Mouse (Mus musculus) heart, postnatal 0 days (tissue): ENCODE data around the gene Coil. TPM values are rescaled to one million over a fixed set of nuclear protein-coding genes. Genes with fewer than 3 reads are reported as not detected.

ENCODE experiments used
- ATAC-seq: fragments of 200-750 bp; cut with Nextera tagmentation; 2 replicates; pipeline ENCODE4 v1.8.0; 2017; ENCODE audit warnings: low read depth, moderate number of reproducible peaks, moderate library complexity; ENCODE audit not compliant: insufficient read depth
- DNase-seq: peaks from one replicate; pipeline ENCODE4 v3.0.0-alpha.2; 2016; ENCODE audit warnings: low spot score
- H3K27ac ChIP-seq: fragments of 300-500 bp; sonication (generic); 2 replicates; pipeline ENCODE4 v1.5.1; 2014; ENCODE audit warnings: low read depth, mild to moderate bottlenecking
- H3K27me3 ChIP-seq: fragments of 300-500 bp; sonication (generic); 2 replicates; pipeline ENCODE4 v1.6.1; 2014; ENCODE audit warnings: low read length, mixed read lengths; ENCODE audit not compliant: control insufficient read depth, insufficient read depth
- H3K36me3 ChIP-seq: fragments of 300-500 bp; sonication (generic); replicated peaks from 2 replicates; pipeline ENCODE4 v1.6.1; 2014; ENCODE audit warnings: low read length, mixed read lengths; ENCODE audit not compliant: control insufficient read depth, insufficient read depth
- H3K4me1 ChIP-seq: fragments of 300-500 bp; sonication (generic); 2 replicates; pipeline ENCODE4 v1.6.1; 2014; ENCODE audit warnings: antibody characterized with exemption; ENCODE audit not compliant: control insufficient read depth, insufficient read depth
- H3K4me2 ChIP-seq: fragments of 300-500 bp; sonication (generic); 2 replicates; pipeline ENCODE4 v1.6.1; 2014; ENCODE audit warnings: low read depth, mild to moderate bottlenecking, low read length, moderate library complexity
- H3K4me3 ChIP-seq: fragments of 300-500 bp; sonication (generic); 2 replicates; pipeline ENCODE4 v1.5.1; 2014; ENCODE audit warnings: low read depth, low read length
- H3K9ac ChIP-seq: fragments of 300-500 bp; sonication (generic); replicated peaks from 2 replicates; pipeline ENCODE4 v1.6.1; 2014; ENCODE audit warnings: low read depth, low read length, mixed read lengths
- H3K9me3 ChIP-seq: fragments of 300-500 bp; sonication (generic); replicated peaks from 2 replicates; pipeline ENCODE4 v1.6.1; 2016; ENCODE audit warnings: low read length; ENCODE audit not compliant: control insufficient read depth
- CTCF ChIP-seq: IDR thresholded peaks from 2 replicates; pipeline ENCODE4 v1.5.1; 2016; ENCODE audit warnings: antibody characterized with exemption, control low read depth, low read depth
- EP300 ChIP-seq: IDR thresholded peaks from 2 replicates; pipeline ENCODE4 v1.6.1; 2016; ENCODE audit warnings: antibody characterized with exemption, low read depth
- WGBS: fragments of 180-500 bp; shearing (Covaris S2); extraction: QIAGEN DNeasy Blood & Tissue Kit; methylation state at CpG from one replicate; pipeline ENCODE4 v1.1.7; 2014; 5-methylcytosine and 5-hydroxymethylcytosine counted together
- polyA plus RNA-seq: library from polyadenylated mRNA; unstranded; fragments of >200 nt; fragmentation: Nextera tagmentation; extraction: Ambion mirVana; gene quantifications from 2 replicates; pipeline ENCODE4 v1.2.1, GENCODE M21; 2015
- total RNA-seq: library from RNA; depleted of rRNA; stranded (reverse); fragments of >200 nt; gene quantifications from 2 replicates; pipeline ENCODE4 v1.2.3, GENCODE M21; 2014; ENCODE audit warnings: low replicate concordance

The Coil gene
- total and polyA plus RNA-seq, 2 experiments from 2014 or later, result 4.6 to 8.5 TPM

DNA sequence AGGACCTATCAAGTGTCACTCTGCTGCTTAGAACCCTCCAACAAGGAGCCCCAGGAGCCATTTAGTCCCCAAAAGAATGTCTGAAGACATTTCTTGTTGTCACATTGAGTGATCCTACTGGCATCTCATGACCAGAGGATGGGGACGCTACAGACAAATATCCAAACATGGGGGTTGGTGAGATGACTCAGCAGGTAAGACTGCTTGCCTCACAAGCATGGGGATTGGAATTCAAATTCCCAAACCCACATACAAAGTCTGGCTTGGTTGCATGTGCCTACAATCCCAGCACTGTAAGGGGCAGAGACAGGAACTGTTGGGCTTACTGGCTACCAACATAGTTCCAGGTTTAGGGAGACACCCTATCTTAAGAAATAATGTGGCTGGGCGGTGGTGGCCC, 32.2 kb upstream of the Coil start:
- WGBS, result 87% methylated on average over 2 of the region's 2 CpGs
- no peak for TF ChIP-seq EP300
- no peak for TF ChIP-seq CTCF
- H3K36me3 ChIP-seq, result peaks cover 8% of the 10 kb centered on the region

DNA sequence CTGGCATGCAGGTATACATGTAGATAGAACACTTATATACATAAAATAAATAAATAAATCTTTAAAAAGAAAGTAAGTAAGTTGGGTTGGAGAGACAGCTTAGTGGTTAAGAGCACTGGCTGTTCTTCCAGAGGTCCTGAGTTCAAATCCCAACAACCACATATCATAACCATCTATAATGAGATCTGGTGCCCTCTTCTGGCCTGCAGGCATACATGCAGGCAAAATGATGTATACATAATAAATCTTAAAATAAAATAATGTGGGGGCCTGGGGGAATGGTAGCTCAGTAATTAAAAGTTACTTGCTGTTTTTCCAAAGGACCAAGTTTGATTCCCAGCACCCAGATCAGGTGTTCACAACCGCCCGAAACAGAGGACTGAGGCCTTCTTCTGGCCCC, 31.3 kb upstream of the Coil start:
- no peak for ATAC-seq
- no peaks in the 10 kb centered on the region for H3K9me3 ChIP-seq
- no peak for TF ChIP-seq EP300
- peak; percentile 15; the same call in 1 of the 2 replicates for TF ChIP-seq CTCF
- no peak overlapping the region for H3K9ac ChIP-seq
- no peak overlapping the region for H3K4me2 ChIP-seq
- no peak overlapping the region for H3K4me3 ChIP-seq
- no peaks in the 10 kb centered on the region for H3K4me1 ChIP-seq
- 97% methylated on average over 2 of the region's 2 CpGs for WGBS
- peaks cover 15% of the 10 kb centered on the region for H3K36me3 ChIP-seq
- no peak overlapping the region for H3K27ac ChIP-seq
- H3K27me3 ChIP-seq, result no peaks in the 10 kb centered on the region
- no peak for DNase-seq

More for the DNA sequence above, 32.2 kb upstream of the Coil start:
- no peak overlapping the region for H3K4me2 ChIP-seq
- H3K27ac ChIP-seq, result no peak overlapping the region
- no peaks in the 10 kb centered on the region for H3K27me3 ChIP-seq
- no peaks in the 10 kb centered on the region for H3K4me1 ChIP-seq
- no peak overlapping the region for H3K9ac ChIP-seq
- DNase-seq, result no peak
- H3K9me3 ChIP-seq, result no peaks in the 10 kb centered on the region
- H3K4me3 ChIP-seq, result no peak overlapping the region
- no peak for ATAC-seq

GRCm38 (mm10) chr11:88939634-88940033, 30.4 kb upstream of the Coil start:
- no peak overlapping the region for H3K4me3 ChIP-seq
- ATAC-seq (no peak), DNase-seq (no peak)
- H3K9ac ChIP-seq, result no peak overlapping the region
- no peak overlapping the region for H3K27ac ChIP-seq
- no peaks in the 10 kb centered on the region for H3K4me1 ChIP-seq
- H3K27me3 ChIP-seq, result no peaks in the 10 kb centered on the region
- H3K4me2 ChIP-seq, result no peak overlapping the region
- 86% methylated on average over 4 of the region's 4 CpGs for WGBS
- TF ChIP-seq EP300 (no peak), CTCF (no peak)
- no peaks in the 10 kb centered on the region for H3K9me3 ChIP-seq
- H3K36me3 ChIP-seq, result peaks cover 24% of the 10 kb centered on the region; the same call in 1 of the 2 replicates

DNA sequence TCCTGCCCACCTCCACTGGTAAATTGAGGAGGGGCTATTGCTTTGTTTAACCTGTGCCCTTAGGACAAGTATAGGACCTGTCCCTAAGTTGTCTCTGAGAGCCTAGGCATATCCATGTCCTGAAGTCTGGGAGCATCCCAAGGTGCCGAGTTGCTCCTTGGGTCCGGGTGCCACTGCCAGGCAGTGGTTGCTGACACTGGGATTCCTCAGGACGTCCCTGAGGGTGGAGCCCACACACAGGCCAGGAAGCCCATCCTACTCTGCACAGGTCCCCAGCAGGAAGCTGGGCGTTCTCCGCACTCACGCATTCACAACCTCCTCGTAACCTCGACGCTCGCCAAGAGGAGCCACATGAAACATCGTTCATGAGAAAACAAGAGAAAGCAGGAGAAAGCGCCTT, 28.6 kb upstream of the Coil start:
- no peaks in the 10 kb centered on the region for H3K9me3 ChIP-seq
- no peaks in the 10 kb centered on the region for H3K27me3 ChIP-seq
- H3K9ac ChIP-seq, result no peak overlapping the region
- H3K4me2 ChIP-seq, result no peak overlapping the region
- TF ChIP-seq CTCF (no peak), EP300 (no peak)
- no peak overlapping the region for H3K27ac ChIP-seq
- H3K36me3 ChIP-seq, result peaks cover 26% of the 10 kb centered on the region
- no peaks in the 10 kb centered on the region for H3K4me1 ChIP-seq
- no peak overlapping the region for H3K4me3 ChIP-seq
- ATAC-seq (no peak), DNase-seq (no peak)
- WGBS, result 77% methylated on average over 12 of the region's 12 CpGs

DNA sequence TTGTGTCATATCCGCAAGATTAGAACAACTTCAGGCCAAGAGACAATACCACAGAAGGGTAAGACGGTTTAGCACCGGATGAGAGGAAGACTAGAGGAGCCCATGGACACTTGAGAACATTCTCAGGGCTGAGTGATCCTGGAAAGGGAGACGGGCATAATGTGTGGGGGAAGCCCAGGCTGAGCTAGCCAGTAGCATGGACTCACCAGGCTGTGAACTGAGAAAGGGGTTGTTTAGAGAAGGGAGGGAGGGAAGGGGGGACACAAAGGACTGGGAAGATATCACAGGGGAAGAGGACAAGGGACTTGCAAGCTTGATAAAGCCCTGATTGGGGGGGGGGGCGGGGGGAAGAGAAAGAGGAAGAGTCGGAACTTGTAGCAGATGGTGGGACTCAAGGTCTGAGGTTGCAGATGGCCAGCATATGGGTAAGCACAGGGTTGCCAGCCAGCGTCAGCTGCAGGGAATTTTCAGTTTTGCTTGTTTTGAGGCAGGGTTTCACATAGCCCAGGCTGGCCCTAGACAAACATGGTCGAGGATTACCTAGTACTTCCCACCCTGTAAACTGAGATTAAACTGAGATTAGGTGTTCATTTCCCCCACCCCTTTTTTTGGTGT, 24.0 kb upstream of the Coil start:
- H3K9me3 ChIP-seq, result no peaks in the 10 kb centered on the region
- TF ChIP-seq CTCF (no peak), EP300 (no peak)
- no peak overlapping the region for H3K9ac ChIP-seq
- H3K4me1 ChIP-seq, result no peaks in the 10 kb centered on the region
- H3K27ac ChIP-seq, result no peak overlapping the region
- no peaks in the 10 kb centered on the region for H3K27me3 ChIP-seq
- 73% methylated on average over 7 of the region's 8 CpGs for WGBS
- DNase-seq (no peak), ATAC-seq (no peak)
- H3K4me2 ChIP-seq, result no peak overlapping the region
- peaks cover 31% of the 10 kb centered on the region for H3K36me3 ChIP-seq
- H3K4me3 ChIP-seq, result no peak overlapping the region

- TF ChIP-seq CTCF (no peak), EP300 (no peak)
Measured at GRCm38 (mm10) chr11:88948896-88949295, 21.2 kb upstream of the Coil start.

More at GRCm38 (mm10) chr11:88948896-88949295, 21.2 kb upstream of the Coil start:
- no peaks in the 10 kb centered on the region for H3K27me3 ChIP-seq
- no peak overlapping the region for H3K4me2 ChIP-seq
- H3K4me3 ChIP-seq, result no peak overlapping the region
- no peak for ATAC-seq
- 80% methylated on average over 8 of the region's 8 CpGs for WGBS
- H3K27ac ChIP-seq, result no peak overlapping the region
- H3K4me1 ChIP-seq, result no peaks in the 10 kb centered on the region
- H3K9me3 ChIP-seq, result no peaks in the 10 kb centered on the region
- no peak overlapping the region for H3K9ac ChIP-seq
- DNase-seq, result no peak
- peaks cover 23% of the 10 kb centered on the region for H3K36me3 ChIP-seq
